Mouse (Mus musculus): ENCODE results near the gene Selenok. TPM values are rescaled to one million over a fixed set of nuclear protein-coding genes. Genes with fewer than 3 reads are reported as not detected.

Gene Selenok
- polyA plus RNA-seq, 1 experiment from 2014 or later = 301 TPM

DNA sequence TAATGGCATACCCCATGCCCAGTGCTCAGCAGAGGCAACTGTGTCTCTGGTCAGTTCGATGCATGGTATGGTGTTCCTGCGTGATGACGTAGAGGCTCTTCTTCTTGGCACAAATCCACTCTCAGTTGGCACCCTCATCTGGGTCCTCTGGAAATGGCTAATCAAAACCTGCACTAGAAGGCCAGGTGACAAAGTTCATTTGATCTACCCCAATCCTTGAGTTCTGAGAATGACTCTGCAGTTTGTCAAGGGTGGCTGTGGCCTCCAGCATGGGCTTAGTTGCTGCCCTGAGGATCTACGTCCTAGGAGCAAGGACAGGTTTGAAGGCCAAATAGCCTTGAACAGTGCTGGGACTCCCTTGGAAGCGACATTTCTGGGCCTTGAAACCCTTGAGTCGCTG lies 50.7 kb downstream of the Selenok start:
- H3K4me1 ChIP-seq (ENCODE audit: control insufficient read depth, insufficient read depth, low read length) = no peaks in the 10 kb centered on the region
- no peak overlapping the region for H3K9ac ChIP-seq (ENCODE audit: low read length)
- no peak overlapping the region for H3K4me3 ChIP-seq (ENCODE audit: low read depth, low read length)
- WGBS = 94% methylated on average over 6 of the region's 6 CpGs
- H3K27me3 ChIP-seq (ENCODE audit: control insufficient read depth, insufficient read depth, low read length) = no peaks in the 10 kb centered on the region
- H3K9me3 ChIP-seq (ENCODE audit: control insufficient read depth, low read length) = no peaks in the 10 kb centered on the region
- H3K36me3 ChIP-seq (ENCODE audit: control insufficient read depth, insufficient read depth, low read length) = no peaks in the 10 kb centered on the region
- H3K27ac ChIP-seq (ENCODE audit: low read depth, low read length) = no peak overlapping the region
- H3K4me2 ChIP-seq = no peak overlapping the region
- DNase-seq (ENCODE audit: low spot score, missing footprints) (no peak), ATAC-seq (ENCODE audit: low FRiP score) (no peak)

GRCm38 (mm10) chr14:30019375-30019774 lies 51.3 kb downstream of the Selenok start:
- no peaks in the 10 kb centered on the region for H3K36me3 ChIP-seq (ENCODE audit: control insufficient read depth, insufficient read depth, low read length)
- WGBS = 90% methylated on average over 8 of the region's 8 CpGs
- no peak overlapping the region for H3K27ac ChIP-seq (ENCODE audit: low read depth, low read length)
- DNase-seq (ENCODE audit: low spot score, missing footprints) (no peak), ATAC-seq (ENCODE audit: low FRiP score) (no peak)
- H3K4me1 ChIP-seq (ENCODE audit: control insufficient read depth, insufficient read depth, low read length) = no peaks in the 10 kb centered on the region
- no peaks in the 10 kb centered on the region for H3K27me3 ChIP-seq (ENCODE audit: control insufficient read depth, insufficient read depth, low read length)
- no peak overlapping the region for H3K9ac ChIP-seq (ENCODE audit: low read length)
- H3K9me3 ChIP-seq (ENCODE audit: control insufficient read depth, low read length) = no peaks in the 10 kb centered on the region
- H3K4me2 ChIP-seq = no peak overlapping the region
- H3K4me3 ChIP-seq (ENCODE audit: low read depth, low read length) = no peak overlapping the region

GRCm38 (mm10) chr14:30019792-30020575 lies 51.9 kb downstream of the Selenok start:
- Histone ChIP-seq H3K4me3 (ENCODE audit: low read depth, low read length) (no peak overlapping the region), H3K27ac (ENCODE audit: low read depth, low read length) (no peak overlapping the region), H3K9me3 (ENCODE audit: control insufficient read depth, low read length) (no peaks in the 10 kb centered on the region), H3K9ac (ENCODE audit: low read length) (no peak overlapping the region), H3K4me2 (no peak overlapping the region), H3K36me3 (ENCODE audit: control insufficient read depth, insufficient read depth, low read length) (no peaks in the 10 kb centered on the region), H3K4me1 (ENCODE audit: control insufficient read depth, insufficient read depth, low read length) (no peaks in the 10 kb centered on the region), H3K27me3 (ENCODE audit: control insufficient read depth, insufficient read depth, low read length) (no peaks in the 10 kb centered on the region)
- 44% methylated on average over 9 of the region's 9 CpGs for WGBS
- DNase-seq (ENCODE audit: low spot score, missing footprints) = no peak
- ATAC-seq (ENCODE audit: low FRiP score) = no peak

DNA sequence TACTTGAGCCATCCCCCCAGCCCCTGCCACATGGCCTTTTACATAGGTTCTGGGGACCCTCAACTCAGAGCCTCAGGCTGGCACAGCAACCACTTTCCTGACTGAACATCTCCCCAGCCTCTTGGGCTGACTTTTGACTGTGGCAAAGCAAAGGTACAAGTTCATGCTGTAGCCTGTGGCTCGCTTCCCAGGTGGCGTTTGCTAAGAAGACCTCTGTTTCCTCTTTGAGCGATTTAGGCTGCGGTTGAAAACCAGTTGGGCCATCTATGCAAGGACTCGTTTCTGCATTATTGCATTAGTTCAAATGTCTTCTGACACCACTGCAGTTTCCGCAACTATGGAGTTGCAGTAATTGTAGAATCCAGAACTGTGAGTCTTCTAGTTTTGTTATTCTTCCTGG lies 54.4 kb downstream of the Selenok start:
- DNase-seq (ENCODE audit: low spot score, missing footprints) (no peak), ATAC-seq (ENCODE audit: low FRiP score) (no peak)
- H3K36me3 ChIP-seq (ENCODE audit: control insufficient read depth, insufficient read depth, low read length) = no peaks in the 10 kb centered on the region
- WGBS = 92% methylated on average over 6 of the region's 6 CpGs
- H3K27ac ChIP-seq (ENCODE audit: low read depth, low read length) = no peak overlapping the region
- H3K4me3 ChIP-seq (ENCODE audit: low read depth, low read length) = no peak overlapping the region
- H3K27me3 ChIP-seq (ENCODE audit: control insufficient read depth, insufficient read depth, low read length) = no peaks in the 10 kb centered on the region
- no peak overlapping the region for H3K4me2 ChIP-seq
- H3K4me1 ChIP-seq (ENCODE audit: control insufficient read depth, insufficient read depth, low read length) = no peaks in the 10 kb centered on the region
- H3K9me3 ChIP-seq (ENCODE audit: control insufficient read depth, low read length) = no peaks in the 10 kb centered on the region
- no peak overlapping the region for H3K9ac ChIP-seq (ENCODE audit: low read length)

- 74% methylated on average over 7 of the region's 7 CpGs for WGBS
- Histone ChIP-seq H3K4me1 (ENCODE audit: control insufficient read depth, insufficient read depth, low read length) (no peaks in the 10 kb centered on the region), H3K4me3 (ENCODE audit: low read depth, low read length) (no peak overlapping the region), H3K27ac (ENCODE audit: low read depth, low read length) (no peak overlapping the region), H3K36me3 (ENCODE audit: control insufficient read depth, insufficient read depth, low read length) (no peaks in the 10 kb centered on the region), H3K9me3 (ENCODE audit: control insufficient read depth, low read length) (no peaks in the 10 kb centered on the region), H3K9ac (ENCODE audit: low read length) (no peak overlapping the region), H3K4me2 (no peak overlapping the region), H3K27me3 (ENCODE audit: control insufficient read depth, insufficient read depth, low read length) (no peaks in the 10 kb centered on the region)
- DNase-seq (ENCODE audit: low spot score, missing footprints) = no peak
- ATAC-seq (ENCODE audit: low FRiP score) = no peak
These were observed 56.3 kb downstream of the Selenok start for GRCm38 (mm10) chr14:30024387-30024786.

Small RNAs within 50 kb of the gene (microRNA-seq; reads per million reads assigned to microRNA genes)
- gene Mir6947 = 0.76 reads per million

Other genes starting within 250 kb of the Selenok start
- 16.2 and 16.7 TPM in 2 replicates for gene Cacna2d3, start 246.4 kb upstream of the Selenok start, polyA plus RNA-seq (2014; fragmentation: Nextera tagmentation; extraction: Ambion mirVana)
- 74.5 and 77.6 TPM in 2 replicates for gene Actr8, start 10.0 kb downstream of the Selenok start, polyA plus RNA-seq (2014; fragmentation: Nextera tagmentation; extraction: Ambion mirVana)
- gene Il17rb, start 40.6 kb downstream of the Selenok start, polyA plus RNA-seq (2014; fragmentation: Nextera tagmentation; extraction: Ambion mirVana) = 0.93 and 1.0 TPM in 2 replicates
- gene Chdh, start 40.7 kb downstream of the Selenok start, polyA plus RNA-seq (2014; fragmentation: Nextera tagmentation; extraction: Ambion mirVana) = 0.04 TPM in 2 replicates